Mouse (Mus musculus) lung, adult 2 months (tissue): ENCODE measurements around the gene Arid3c.
A peak's percentile ranks its signal among the peaks of the same experiment; 100 is the strongest.

Experiments used
- CTCF ChIP-seq: fragments of 200-500 bp; IDR thresholded peaks from 2 replicates; pipeline ENCODE4 v1.5.1; 2011; ENCODE audit warnings: mild to moderate bottlenecking, low read length, control low read depth; ENCODE audit not compliant: insufficient read depth
- POLR2A ChIP-seq: fragments of 200-500 bp; IDR thresholded peaks from 2 replicates; pipeline ENCODE4 v1.6.1; 2011; ENCODE audit warnings: low read depth, mild to moderate bottlenecking, control low read depth, low read length, borderline replicate concordance; ENCODE audit errors: extremely low read depth

- TF ChIP-seq CTCF (no peak), POLR2A (peak; percentile 60; the same call in 1 of the 2 replicates)
These were observed 29.4 kb upstream of the Arid3c start for GRCm38 (mm10) chr4:41760288-41760721.
